Mouse (Mus musculus) midbrain, embryonic 13.5 days (tissue): ENCODE data around the gene Mrgpre. TPM values are rescaled to one million over a fixed set of nuclear protein-coding genes. Genes with fewer than 3 reads are reported as not detected.
A peak's percentile ranks its signal among the peaks of the same experiment; 100 is the strongest.

Experiments used
- ATAC-seq: fragments of 200-750 bp; cut with Nextera tagmentation; 2 replicates; pipeline ENCODE4 v1.8.0; 2017; ENCODE audit warnings: mild to moderate bottlenecking, moderate TSS enrichment, moderate library complexity
- H3K27ac ChIP-seq: fragments of 300-500 bp; sonication (generic); 2 replicates; pipeline ENCODE4 v1.5.1; 2015; ENCODE audit warnings: inconsistent platforms, mild to moderate bottlenecking, moderate library complexity
- H3K27me3 ChIP-seq: fragments of 300-500 bp; sonication (generic); 2 replicates; pipeline ENCODE4 v1.6.1; 2015; ENCODE audit warnings: mild to moderate bottlenecking, inconsistent platforms
- H3K36me3 ChIP-seq: fragments of 300-500 bp; sonication (generic); 2 replicates; pipeline ENCODE4 v1.6.1; 2015; ENCODE audit warnings: mild to moderate bottlenecking, inconsistent platforms
- H3K4me1 ChIP-seq: fragments of 300-500 bp; sonication (generic); replicated peaks from 2 replicates; pipeline ENCODE4 v1.6.1; 2015; ENCODE audit warnings: inconsistent platforms
- H3K4me2 ChIP-seq: fragments of 300-500 bp; sonication (generic); replicated peaks from 2 replicates; pipeline ENCODE4 v1.6.1; 2015; ENCODE audit warnings: moderate library complexity, mild to moderate bottlenecking, inconsistent platforms
- H3K4me3 ChIP-seq: fragments of 300-500 bp; sonication (generic); replicated peaks from 2 replicates; pipeline ENCODE4 v1.5.1; 2015; ENCODE audit warnings: mild to moderate bottlenecking, inconsistent platforms
- H3K9ac ChIP-seq: fragments of 300-500 bp; sonication (generic); replicated peaks from 2 replicates; pipeline ENCODE4 v1.6.1; 2015; ENCODE audit warnings: mild to moderate bottlenecking, inconsistent platforms
- H3K9me3 ChIP-seq: fragments of 300-500 bp; sonication (generic); 2 replicates; pipeline ENCODE4 v1.6.1; 2016; ENCODE audit warnings: mild to moderate bottlenecking, inconsistent platforms
- WGBS: fragments of 180-500 bp; shearing (Covaris S2); methylation state at CpG from one replicate; pipeline ENCODE4 v1.1.7; 2015; 5-methylcytosine and 5-hydroxymethylcytosine counted together
- polyA plus RNA-seq: library from polyadenylated mRNA; unstranded; fragments of >200 nt; fragmentation: Nextera tagmentation; extraction: Ambion mirVana; gene quantifications from 2 replicates; pipeline ENCODE4 v1.2.1, GENCODE M21; 2015

The Mrgpre gene
- polyA plus RNA-seq = 3.8 and 4.7 TPM in 2 replicates

GRCm38 (mm10) chr7:143783996-143784829, at the start of gene Mrgpre:
TSS of gene Mrgpre (minus strand) at chr7:143784500.
- Histone ChIP-seq H3K36me3 (no peaks in the 10 kb centered on the region), H3K4me2 (peak within 1 kb of the TSS; percentile 76), H3K27me3 (no peaks in the 10 kb centered on the region; the same call in 1 of the 2 replicates), H3K9me3 (no peaks in the 10 kb centered on the region), H3K4me3 (peak within 1 kb of the TSS; percentile 52), H3K9ac (peak within 1 kb of the TSS; percentile 74), H3K27ac (peak within 1 kb of the TSS; percentile 79), H3K4me1 (peaks cover 30% of the 10 kb centered on the region)
- peak; percentile 89 for ATAC-seq
- WGBS = 5% methylated on average over 17 of the region's 21 CpGs

GRCm38 (mm10) chr7:143833581-143834190, 49.4 kb upstream of the Mrgpre start:
- Histone ChIP-seq H3K36me3 (peaks cover 35% of the 10 kb centered on the region), H3K4me2 (no peak overlapping the region), H3K4me3 (no peak overlapping the region), H3K9me3 (no peaks in the 10 kb centered on the region), H3K4me1 (peaks cover 57% of the 10 kb centered on the region), H3K27me3 (no peaks in the 10 kb centered on the region), H3K27ac (no peak overlapping the region), H3K9ac (0 out of 2 replicates have a peak overlapping the region, but pooled peaks have one; percentile 32)
- 85% methylated on average over 6 of the region's 6 CpGs for WGBS
- ATAC-seq = no peak

GRCm38 (mm10) chr7:143832611-143833010, 48.3 kb upstream of the Mrgpre start:
- no peak overlapping the region for H3K9ac ChIP-seq
- no peak for ATAC-seq
- no peak overlapping the region for H3K27ac ChIP-seq
- no peak overlapping the region for H3K4me3 ChIP-seq
- no peaks in the 10 kb centered on the region for H3K9me3 ChIP-seq
- no peak overlapping the region; the same call in 1 of the 2 replicates for H3K4me2 ChIP-seq
- WGBS = 92% methylated on average over 2 of the region's 2 CpGs
- peaks cover 24% of the 10 kb centered on the region for H3K36me3 ChIP-seq
- H3K4me1 ChIP-seq = peaks cover 57% of the 10 kb centered on the region
- H3K27me3 ChIP-seq = no peaks in the 10 kb centered on the region

- WGBS = 87% methylated on average over 8 of the region's 8 CpGs
- Histone ChIP-seq H3K27me3 (no peaks in the 10 kb centered on the region), H3K4me2 (0 out of 2 replicates have a peak overlapping the region, but pooled peaks have one; percentile 88), H3K4me1 (peaks cover 57% of the 10 kb centered on the region), H3K9ac (no peak overlapping the region; the same call in 1 of the 2 replicates), H3K27ac (no peak overlapping the region), H3K4me3 (0 out of 2 replicates have a peak overlapping the region, but pooled peaks have one; percentile 1), H3K9me3 (no peaks in the 10 kb centered on the region), H3K36me3 (peaks cover 20% of the 10 kb centered on the region)
- no peak for ATAC-seq
Measured at GRCm38 (mm10) chr7:143832196-143832595, 47.9 kb upstream of the Mrgpre start.

- ATAC-seq = peak; percentile 47
- peaks cover 8% of the 10 kb centered on the region; the same call in 1 of the 2 replicates for H3K36me3 ChIP-seq
- H3K9ac ChIP-seq = peak overlapping the region; percentile 90
- H3K4me1 ChIP-seq = peaks cover 51% of the 10 kb centered on the region
- 11% methylated on average over 6 of the region's 6 CpGs for WGBS
- H3K27ac ChIP-seq = peak overlapping the region; percentile 94
- peak overlapping the region; percentile 88 for H3K4me2 ChIP-seq
- peak overlapping the region; percentile 65 for H3K4me3 ChIP-seq
- no peaks in the 10 kb centered on the region for H3K9me3 ChIP-seq
- no peaks in the 10 kb centered on the region for H3K27me3 ChIP-seq
Measured at GRCm38 (mm10) chr7:143830399-143830798, 46.1 kb upstream of the Mrgpre start.

- 1% methylated on average over 37 of the region's 37 CpGs for WGBS
- Histone ChIP-seq H3K36me3 (peaks cover 8% of the 10 kb centered on the region; the same call in 1 of the 2 replicates), H3K9ac (peak overlapping the region; percentile 90), H3K4me2 (peak overlapping the region; percentile 88), H3K4me3 (peak overlapping the region; percentile 65), H3K27me3 (no peaks in the 10 kb centered on the region), H3K9me3 (no peaks in the 10 kb centered on the region), H3K27ac (peak overlapping the region; percentile 94), H3K4me1 (peaks cover 44% of the 10 kb centered on the region)
- peak; percentile 98 for ATAC-seq
Measured at GRCm38 (mm10) chr7:143829504-143830331, 45.4 kb upstream of the Mrgpre start.

- H3K4me2 ChIP-seq = no peak overlapping the region
- no peak for ATAC-seq
- no peaks in the 10 kb centered on the region for H3K27me3 ChIP-seq
- 93% methylated on average over 2 of the region's 2 CpGs for WGBS
- H3K4me3 ChIP-seq = no peak overlapping the region
- no peaks in the 10 kb centered on the region for H3K9me3 ChIP-seq
- H3K27ac ChIP-seq = no peak overlapping the region
- H3K36me3 ChIP-seq = no peaks in the 10 kb centered on the region
- H3K9ac ChIP-seq = no peak overlapping the region
- H3K4me1 ChIP-seq = peaks cover 25% of the 10 kb centered on the region
Measured at GRCm38 (mm10) chr7:143826985-143827384, 42.7 kb upstream of the Mrgpre start.

- H3K9ac ChIP-seq = peak overlapping the region; percentile 62
- no peaks in the 10 kb centered on the region for H3K9me3 ChIP-seq
- WGBS = 82% methylated on average over 4 of the region's 4 CpGs
- peak overlapping the region; percentile 62 for H3K4me3 ChIP-seq
- peak; percentile 31; the same call in 1 of the 2 replicates for ATAC-seq
- peaks cover 17% of the 10 kb centered on the region for H3K4me1 ChIP-seq
- no peaks in the 10 kb centered on the region for H3K27me3 ChIP-seq
- H3K27ac ChIP-seq = peak overlapping the region; percentile 75
- H3K4me2 ChIP-seq = peak overlapping the region; percentile 67
- H3K36me3 ChIP-seq = peaks cover 9% of the 10 kb centered on the region
Measured at GRCm38 (mm10) chr7:143823266-143823605, 38.9 kb upstream of the Mrgpre start.

- Histone ChIP-seq H3K9ac (peak within 1 kb of the TSS; percentile 78), H3K4me1 (peaks cover 17% of the 10 kb centered on the region), H3K27ac (peak within 1 kb of the TSS; percentile 75), H3K9me3 (no peaks in the 10 kb centered on the region), H3K36me3 (peaks cover 11% of the 10 kb centered on the region), H3K4me3 (peak within 1 kb of the TSS; percentile 62), H3K4me2 (peak within 1 kb of the TSS; percentile 67), H3K27me3 (no peaks in the 10 kb centered on the region)
- under 1% methylated on average over 40 of the region's 40 CpGs for WGBS
- peak; percentile 98 for ATAC-seq
Measured at GRCm38 (mm10) chr7:143822375-143823265, 38.3 kb upstream of the Mrgpre start, which contains the start of the genes Nadsyn1 and Dhcr7. TSS of gene Nadsyn1 (minus strand) at chr7:143822849. TSS of gene Dhcr7 (plus strand) at chr7:143823145.

GRCm38 (mm10) chr7:143821241-143821640, 36.9 kb upstream of the Mrgpre start:
- H3K9me3 ChIP-seq = no peaks in the 10 kb centered on the region
- H3K9ac ChIP-seq = no peak overlapping the region
- peaks cover 23% of the 10 kb centered on the region for H3K36me3 ChIP-seq
- H3K27ac ChIP-seq = no peak overlapping the region
- 0 out of 2 replicates have a peak overlapping the region, but pooled peaks have one; percentile 67 for H3K4me2 ChIP-seq
- H3K4me3 ChIP-seq = peak overlapping the region; percentile 62; the same call in 1 of the 2 replicates
- no peak for ATAC-seq
- H3K4me1 ChIP-seq = peaks cover 17% of the 10 kb centered on the region
- H3K27me3 ChIP-seq = no peaks in the 10 kb centered on the region
- WGBS = 85% methylated on average over 2 of the region's 2 CpGs
